Mouse (Mus musculus): ENCODE measurements around the gene Thap4. TPM values are rescaled to one million over a fixed set of nuclear protein-coding genes. Genes with fewer than 3 reads are reported as not detected.
"Not testable (repeated sequence)": the region's sequence is repeated elsewhere in the genome, so short reads cannot be mapped to it uniquely, and the experiment has no call there.

Thap4 gene
- total and polyA plus RNA-seq, 2 experiments from 2014 or later = 53.9 to 57.2 TPM

GRCm38 (mm10) chr1:93769901-93770300 lies 15.2 kb upstream of the Thap4 start:
- no peak overlapping the region for H3K9ac ChIP-seq (replicated peaks; ENCODE audit: low read depth, low read length)
- no peak overlapping the region for H3K27ac ChIP-seq (ENCODE audit: low read depth)
- peaks cover 33% of the 10 kb centered on the region for H3K36me3 ChIP-seq (replicated peaks; ENCODE audit: control insufficient read depth, insufficient read depth, low read length)
- no peak overlapping the region for H3K4me2 ChIP-seq (ENCODE audit: low read depth, low read length)
- no peaks in the 10 kb centered on the region for H3K9me3 ChIP-seq (replicated peaks; ENCODE audit: control insufficient read depth, low read length)
- no peak for TF ChIP-seq EP300 (IDR thresholded peaks at IDR 0.05; ENCODE audit: low read depth)
- TF ChIP-seq CTCF (IDR thresholded peaks at IDR 0.05; ENCODE audit: low read depth) = no peak
- no peak overlapping the region for H3K4me3 ChIP-seq (ENCODE audit: low read depth, low read length)
- no peaks in the 10 kb centered on the region for H3K4me1 ChIP-seq (ENCODE audit: control insufficient read depth, insufficient read depth)
- no peaks in the 10 kb centered on the region for H3K27me3 ChIP-seq (ENCODE audit: control insufficient read depth, insufficient read depth, low read length)
- no peak for DNase-seq (ENCODE audit: low spot score)
- WGBS = 93% methylated on average over 3 of the region's 3 CpGs
- ATAC-seq (ENCODE audit: insufficient read depth, low read depth) = no peak

GRCm38 (mm10) chr1:93767600-93767999 lies 12.9 kb upstream of the Thap4 start:
- H3K4me1 ChIP-seq (ENCODE audit: control insufficient read depth, insufficient read depth) = no peaks in the 10 kb centered on the region
- no peak overlapping the region for H3K4me2 ChIP-seq (ENCODE audit: low read depth, low read length)
- H3K27ac ChIP-seq (ENCODE audit: low read depth) = no peak overlapping the region
- WGBS = 95% methylated on average over 6 of the region's 6 CpGs
- H3K27me3 ChIP-seq (ENCODE audit: control insufficient read depth, insufficient read depth, low read length) = no peaks in the 10 kb centered on the region
- ATAC-seq (ENCODE audit: insufficient read depth, low read depth) (no peak), DNase-seq (ENCODE audit: low spot score) (no peak)
- TF ChIP-seq EP300 (IDR thresholded peaks at IDR 0.05; ENCODE audit: low read depth) (no peak), CTCF (IDR thresholded peaks at IDR 0.05; ENCODE audit: low read depth) (no peak)
- no peak overlapping the region for H3K4me3 ChIP-seq (ENCODE audit: low read depth, low read length)
- H3K9ac ChIP-seq (replicated peaks; ENCODE audit: low read depth, low read length) = no peak overlapping the region
- H3K9me3 ChIP-seq (replicated peaks; ENCODE audit: control insufficient read depth, low read length) = no peaks in the 10 kb centered on the region
- H3K36me3 ChIP-seq (replicated peaks; ENCODE audit: control insufficient read depth, insufficient read depth, low read length) = peaks cover 11% of the 10 kb centered on the region; the same call in 1 of the 2 replicates

GRCm38 (mm10) chr1:93764871-93765591 lies 10.4 kb upstream of the Thap4 start:
- Histone ChIP-seq H3K4me3 (ENCODE audit: low read depth, low read length) (no peak overlapping the region), H3K9me3 (replicated peaks; ENCODE audit: control insufficient read depth, low read length) (no peaks in the 10 kb centered on the region), H3K27ac (ENCODE audit: low read depth) (no peak overlapping the region), H3K4me1 (ENCODE audit: control insufficient read depth, insufficient read depth) (no peaks in the 10 kb centered on the region), H3K4me2 (ENCODE audit: low read depth, low read length) (no peak overlapping the region), H3K27me3 (ENCODE audit: control insufficient read depth, insufficient read depth, low read length) (no peaks in the 10 kb centered on the region), H3K36me3 (replicated peaks; ENCODE audit: control insufficient read depth, insufficient read depth, low read length) (peaks cover 11% of the 10 kb centered on the region; the same call in 1 of the 2 replicates), H3K9ac (replicated peaks; ENCODE audit: low read depth, low read length) (no peak overlapping the region)
- 85% methylated on average over 9 of the region's 9 CpGs for WGBS
- DNase-seq (ENCODE audit: low spot score) = no peak
- ATAC-seq (ENCODE audit: insufficient read depth, low read depth) = no peak
- TF ChIP-seq EP300 (IDR thresholded peaks at IDR 0.05; ENCODE audit: low read depth) (no peak), CTCF (IDR thresholded peaks at IDR 0.05; ENCODE audit: low read depth) (no peak)

- not testable (repeated sequence) for H3K36me3 ChIP-seq (replicated peaks; ENCODE audit: control insufficient read depth, insufficient read depth, low read length); H3K4me2 ChIP-seq (ENCODE audit: low read depth, low read length); H3K27me3 ChIP-seq (ENCODE audit: control insufficient read depth, insufficient read depth, low read length); DNase-seq (ENCODE audit: low spot score); H3K9me3 ChIP-seq (replicated peaks; ENCODE audit: control insufficient read depth, low read length); ATAC-seq (ENCODE audit: insufficient read depth, low read depth); H3K9ac ChIP-seq (replicated peaks; ENCODE audit: low read depth, low read length); H3K4me1 ChIP-seq (ENCODE audit: control insufficient read depth, insufficient read depth); H3K4me3 ChIP-seq (ENCODE audit: low read depth, low read length); H3K27ac ChIP-seq (ENCODE audit: low read depth)
- 88% methylated on average over 3 of the region's 3 CpGs for WGBS
Measured at GRCm38 (mm10) chr1:93763531-93763930, 8.9 kb upstream of the Thap4 start.

- H3K27me3 ChIP-seq (ENCODE audit: control insufficient read depth, insufficient read depth, low read length) = no peaks in the 10 kb centered on the region
- H3K4me2 ChIP-seq (ENCODE audit: low read depth, low read length) = no peak overlapping the region
- 96% methylated on average over 1 of the region's 1 CpGs for WGBS
- DNase-seq (ENCODE audit: low spot score) (no peak), ATAC-seq (ENCODE audit: insufficient read depth, low read depth) (no peak)
- H3K9ac ChIP-seq (replicated peaks; ENCODE audit: low read depth, low read length) = no peak overlapping the region
- no peaks in the 10 kb centered on the region for H3K36me3 ChIP-seq (replicated peaks; ENCODE audit: control insufficient read depth, insufficient read depth, low read length)
- no peaks in the 10 kb centered on the region for H3K9me3 ChIP-seq (replicated peaks; ENCODE audit: control insufficient read depth, low read length)
- TF ChIP-seq CTCF (IDR thresholded peaks at IDR 0.05; ENCODE audit: low read depth) (no peak), EP300 (IDR thresholded peaks at IDR 0.05; ENCODE audit: low read depth) (no peak)
- H3K27ac ChIP-seq (ENCODE audit: low read depth) = no peak overlapping the region
- H3K4me1 ChIP-seq (ENCODE audit: control insufficient read depth, insufficient read depth) = peaks cover 5% of the 10 kb centered on the region; the same call in 1 of the 2 replicates
- H3K4me3 ChIP-seq (ENCODE audit: low read depth, low read length) = no peak overlapping the region
Measured at GRCm38 (mm10) chr1:93760076-93760475, 5.4 kb upstream of the Thap4 start.

GRCm38 (mm10) chr1:93756154-93756553 lies 1.5 kb upstream of the Thap4 start:
- Histone ChIP-seq H3K27me3 (ENCODE audit: control insufficient read depth, insufficient read depth, low read length) (no peaks in the 10 kb centered on the region), H3K9me3 (replicated peaks; ENCODE audit: control insufficient read depth, low read length) (no peaks in the 10 kb centered on the region), H3K36me3 (replicated peaks; ENCODE audit: control insufficient read depth, insufficient read depth, low read length) (no peaks in the 10 kb centered on the region), H3K9ac (replicated peaks; ENCODE audit: low read depth, low read length) (no peak overlapping the region), H3K27ac (ENCODE audit: low read depth) (no peak overlapping the region), H3K4me3 (ENCODE audit: low read depth, low read length) (no peak overlapping the region), H3K4me2 (ENCODE audit: low read depth, low read length) (peak overlapping the region; percentile 67; the same call in 1 of the 2 replicates), H3K4me1 (ENCODE audit: control insufficient read depth, insufficient read depth) (peaks cover 12% of the 10 kb centered on the region; the same call in 1 of the 2 replicates)
- no peak for TF ChIP-seq CTCF (IDR thresholded peaks at IDR 0.05; ENCODE audit: low read depth)
- TF ChIP-seq EP300 (IDR thresholded peaks at IDR 0.05; ENCODE audit: low read depth) = no peak
- no peak for DNase-seq (ENCODE audit: low spot score)
- no peak for ATAC-seq (ENCODE audit: insufficient read depth, low read depth)
